Mouse (Mus musculus) hindbrain, embryonic 14.5 days (tissue): Measurements from ENCODE around the gene Me1. TPM values are rescaled to one million over a fixed set of nuclear protein-coding genes. Genes with fewer than 3 reads are reported as not detected.
A peak's percentile ranks its signal among the peaks of the same experiment; 100 is the strongest.

ENCODE experiments used
- ATAC-seq: fragments of 200-750 bp; cut with Nextera tagmentation; 2 replicates; pipeline ENCODE4 v1.8.0; 2017; ENCODE audit warnings: moderate number of reproducible peaks, mild to moderate bottlenecking, moderate TSS enrichment, moderate library complexity; ENCODE audit not compliant: low FRiP score
- DNase-seq: peaks from one replicate; pipeline ENCODE4 v3.0.0-alpha.2; 2015; ENCODE audit warnings: low spot score
- H3K27ac ChIP-seq: fragments of 300-500 bp; sonication (generic); 2 replicates; pipeline ENCODE4 v1.5.1; 2014; ENCODE audit warnings: mild to moderate bottlenecking, moderate library complexity
- H3K27me3 ChIP-seq: fragments of 300-500 bp; sonication (generic); 2 replicates; pipeline ENCODE4 v1.6.1; 2014; ENCODE audit warnings: mild to moderate bottlenecking, low read length, mixed read lengths; ENCODE audit not compliant: control insufficient read depth, insufficient read depth
- H3K36me3 ChIP-seq: fragments of 300-500 bp; sonication (generic); replicated peaks from 2 replicates; pipeline ENCODE4 v1.6.1; 2014; ENCODE audit not compliant: control insufficient read depth, insufficient read depth
- H3K4me1 ChIP-seq: fragments of 300-500 bp; sonication (generic); replicated peaks from 2 replicates; pipeline ENCODE4 v1.6.1; 2014; ENCODE audit warnings: antibody characterized with exemption, low read length, mixed read lengths; ENCODE audit not compliant: control insufficient read depth, insufficient read depth
- H3K4me2 ChIP-seq: fragments of 300-500 bp; sonication (generic); replicated peaks from 2 replicates; pipeline ENCODE4 v1.6.1; 2014; ENCODE audit warnings: mild to moderate bottlenecking, moderate library complexity
- H3K4me3 ChIP-seq: fragments of 300-500 bp; sonication (generic); replicated peaks from 2 replicates; pipeline ENCODE4 v1.5.1; 2014; ENCODE audit warnings: mild to moderate bottlenecking, low read length
- H3K9ac ChIP-seq: fragments of 300-500 bp; sonication (generic); 2 replicates; pipeline ENCODE4 v1.6.1; 2014
- H3K9me3 ChIP-seq: fragments of 300-500 bp; sonication (generic); 2 replicates; pipeline ENCODE4 v1.6.1; 2016; ENCODE audit warnings: low read length; ENCODE audit not compliant: control insufficient read depth
- WGBS: fragments of 180-500 bp; shearing (Covaris S2); extraction: QIAGEN DNeasy Blood & Tissue Kit; methylation state at CpG from one replicate; pipeline ENCODE4 v1.1.7; 2014; 5-methylcytosine and 5-hydroxymethylcytosine counted together
- polyA plus RNA-seq: library from polyadenylated mRNA; unstranded; fragments of >200 nt; fragmentation: Nextera tagmentation; extraction: Ambion mirVana; gene quantifications from 2 replicates; pipeline ENCODE4 v1.2.1, GENCODE M21; 2014

The Me1 gene
- polyA plus RNA-seq, 1 experiment from 2014 or later, result 53.5 TPM

GRCm38 (mm10) chr9:86693935-86694334, 1.8 kb downstream of the Me1 start:
- Histone ChIP-seq H3K9me3 (no peaks in the 10 kb centered on the region), H3K9ac (no peak overlapping the region), H3K27ac (no peak overlapping the region), H3K4me1 (no peaks in the 10 kb centered on the region), H3K27me3 (no peaks in the 10 kb centered on the region), H3K36me3 (no peaks in the 10 kb centered on the region), H3K4me2 (no peak overlapping the region), H3K4me3 (no peak overlapping the region)
- DNase-seq, result no peak
- no peak for ATAC-seq
- 92% methylated on average over 6 of the region's 6 CpGs for WGBS

- no peaks in the 10 kb centered on the region for H3K4me1 ChIP-seq
- WGBS, result 78% methylated on average over 3 of the region's 3 CpGs
- no peak overlapping the region for H3K9ac ChIP-seq
- H3K36me3 ChIP-seq, result no peaks in the 10 kb centered on the region
- no peak overlapping the region for H3K4me2 ChIP-seq
- DNase-seq (no peak), ATAC-seq (no peak)
- H3K27ac ChIP-seq, result no peak overlapping the region
- H3K27me3 ChIP-seq, result no peaks in the 10 kb centered on the region
- H3K4me3 ChIP-seq, result no peak overlapping the region
- no peaks in the 10 kb centered on the region for H3K9me3 ChIP-seq
These were observed 3.1 kb downstream of the Me1 start for GRCm38 (mm10) chr9:86692676-86693075.

GRCm38 (mm10) chr9:86692251-86692650, 3.5 kb downstream of the Me1 start:
- Histone ChIP-seq H3K9ac (no peak overlapping the region), H3K9me3 (no peaks in the 10 kb centered on the region), H3K27ac (no peak overlapping the region), H3K27me3 (no peaks in the 10 kb centered on the region), H3K36me3 (no peaks in the 10 kb centered on the region), H3K4me2 (no peak overlapping the region), H3K4me3 (no peak overlapping the region), H3K4me1 (no peaks in the 10 kb centered on the region)
- no peak for DNase-seq
- no peak for ATAC-seq
- WGBS, result 93% methylated on average over 5 of the region's 5 CpGs

- no peaks in the 10 kb centered on the region for H3K27me3 ChIP-seq
- H3K4me1 ChIP-seq, result no peaks in the 10 kb centered on the region
- ATAC-seq (no peak), DNase-seq (no peak)
- H3K36me3 ChIP-seq, result no peaks in the 10 kb centered on the region
- H3K27ac ChIP-seq, result no peak overlapping the region
- 89% methylated on average over 3 of the region's 3 CpGs for WGBS
- H3K9ac ChIP-seq, result no peak overlapping the region
- no peaks in the 10 kb centered on the region for H3K9me3 ChIP-seq
- no peak overlapping the region for H3K4me3 ChIP-seq
- no peak overlapping the region for H3K4me2 ChIP-seq
These were observed 4.7 kb downstream of the Me1 start for GRCm38 (mm10) chr9:86691101-86691500.

GRCm38 (mm10) chr9:86683713-86684209, 12.0 kb downstream of the Me1 start:
- Histone ChIP-seq H3K27ac (no peak overlapping the region), H3K9me3 (no peaks in the 10 kb centered on the region)

GRCm38 (mm10) chr9:86682844-86683243, 12.9 kb downstream of the Me1 start:
- H3K36me3 ChIP-seq, result no peaks in the 10 kb centered on the region
- H3K9me3 ChIP-seq, result no peaks in the 10 kb centered on the region
- no peak overlapping the region for H3K9ac ChIP-seq
- H3K27me3 ChIP-seq, result no peaks in the 10 kb centered on the region
- H3K4me1 ChIP-seq, result no peaks in the 10 kb centered on the region
- H3K27ac ChIP-seq, result no peak overlapping the region
- no peak for DNase-seq
- H3K4me2 ChIP-seq, result no peak overlapping the region
- H3K4me3 ChIP-seq, result no peak overlapping the region
- WGBS, result 55% methylated on average over 6 of the region's 6 CpGs
- ATAC-seq, result peak; percentile 51; the same call in 1 of the 2 replicates

More at GRCm38 (mm10) chr9:86683713-86684209, 12.0 kb downstream of the Me1 start:
- WGBS, result 67% methylated on average over 8 of the region's 8 CpGs
- ATAC-seq, result no peak
- H3K27me3 ChIP-seq, result no peaks in the 10 kb centered on the region
- DNase-seq, result no peak
- H3K4me1 ChIP-seq, result no peaks in the 10 kb centered on the region
- H3K4me2 ChIP-seq, result no peak overlapping the region
- H3K9ac ChIP-seq, result no peak overlapping the region
- H3K36me3 ChIP-seq, result no peaks in the 10 kb centered on the region
- H3K4me3 ChIP-seq, result no peak overlapping the region

- Histone ChIP-seq H3K9me3 (no peaks in the 10 kb centered on the region), H3K4me2 (no peak overlapping the region), H3K9ac (no peak overlapping the region), H3K4me1 (no peaks in the 10 kb centered on the region), H3K27me3 (no peaks in the 10 kb centered on the region), H3K4me3 (no peak overlapping the region), H3K27ac (no peak overlapping the region), H3K36me3 (peaks cover 3% of the 10 kb centered on the region; the same call in 1 of the 2 replicates)
- ATAC-seq (no peak), DNase-seq (no peak)
- WGBS, result 78% methylated on average over 4 of the region's 4 CpGs
These were observed 13.5 kb downstream of the Me1 start for GRCm38 (mm10) chr9:86682278-86682677.

GRCm38 (mm10) chr9:86680431-86680830, 15.3 kb downstream of the Me1 start:
- H3K27me3 ChIP-seq, result no peaks in the 10 kb centered on the region
- H3K27ac ChIP-seq, result no peak overlapping the region
- 93% methylated on average over 6 of the region's 6 CpGs for WGBS
- peaks cover 6% of the 10 kb centered on the region; the same call in 1 of the 2 replicates for H3K36me3 ChIP-seq
- no peaks in the 10 kb centered on the region for H3K9me3 ChIP-seq
- DNase-seq, result no peak
- H3K4me1 ChIP-seq, result no peaks in the 10 kb centered on the region
- H3K4me3 ChIP-seq, result no peak overlapping the region
- ATAC-seq, result no peak
- no peak overlapping the region for H3K4me2 ChIP-seq
- H3K9ac ChIP-seq, result no peak overlapping the region

GRCm38 (mm10) chr9:86679843-86680417, 15.8 kb downstream of the Me1 start:
- ATAC-seq, result no peak
- no peaks in the 10 kb centered on the region for H3K27me3 ChIP-seq
- no peak overlapping the region for H3K27ac ChIP-seq
- no peaks in the 10 kb centered on the region for H3K9me3 ChIP-seq
- no peak overlapping the region for H3K9ac ChIP-seq
- 79% methylated on average over 11 of the region's 11 CpGs for WGBS
- H3K4me3 ChIP-seq, result no peak overlapping the region
- H3K36me3 ChIP-seq, result peaks cover 6% of the 10 kb centered on the region; the same call in 1 of the 2 replicates
- no peak overlapping the region for H3K4me2 ChIP-seq
- H3K4me1 ChIP-seq, result no peaks in the 10 kb centered on the region
- DNase-seq, result no peak

- DNase-seq (no peak), ATAC-seq (no peak)
- WGBS, result 89% methylated on average over 3 of the region's 3 CpGs
- H3K27me3 ChIP-seq, result no peaks in the 10 kb centered on the region
- peaks cover 6% of the 10 kb centered on the region; the same call in 1 of the 2 replicates for H3K36me3 ChIP-seq
- H3K27ac ChIP-seq, result no peak overlapping the region
- no peak overlapping the region for H3K9ac ChIP-seq
- H3K4me1 ChIP-seq, result no peaks in the 10 kb centered on the region
- no peaks in the 10 kb centered on the region for H3K9me3 ChIP-seq
- H3K4me2 ChIP-seq, result no peak overlapping the region
- no peak overlapping the region for H3K4me3 ChIP-seq
These were observed 19.5 kb downstream of the Me1 start for GRCm38 (mm10) chr9:86676246-86676645.
